Mouse (Mus musculus) E14TG2a.4 (cell line): Measurements from ENCODE around the gene Myo10.
A peak's percentile ranks its signal among the peaks of the same experiment; 100 is the strongest.

Experiments
- H3K27me3 ChIP-seq: 2 replicates; pipeline ENCODE4 v1.6.1; 2014; ENCODE audit warnings: low read length, control low read depth; ENCODE audit not compliant: insufficient read depth
- H3K36me3 ChIP-seq: 2 replicates; pipeline ENCODE4 v1.6.1; 2014; ENCODE audit warnings: low read length, control low read depth; ENCODE audit not compliant: insufficient read depth
- H3K4me1 ChIP-seq: replicated peaks from 2 replicates; pipeline ENCODE4 v1.6.1; 2014; ENCODE audit warnings: low read depth, low read length, control low read depth
- H3K4me3 ChIP-seq: replicated peaks from 2 replicates; pipeline ENCODE4 v1.5.1; 2014; ENCODE audit warnings: mild to moderate bottlenecking, low read length
- H3K9me3 ChIP-seq: 2 replicates; pipeline ENCODE4 v1.6.1; 2014; ENCODE audit warnings: low read length, control low read depth
- CTCF ChIP-seq: conservative IDR thresholded peaks from 2 replicates; pipeline ENCODE4 v1.5.1; 2014; ENCODE audit warnings: low read length
- NANOG ChIP-seq: IDR thresholded peaks from 2 replicates; pipeline ENCODE4 v1.6.1; 2014; ENCODE audit warnings: borderline replicate concordance, low read length, mixed read lengths
- POU5F1 ChIP-seq: IDR thresholded peaks from 2 replicates; pipeline ENCODE4 v1.6.1; 2014; ENCODE audit warnings: low read length, borderline replicate concordance

Gene Myo10

GRCm38 (mm10) chr15:25830426-25830825 is 208.1 kb downstream of the Myo10 start:
- Histone ChIP-seq H3K36me3 (no peaks in the 10 kb centered on the region), H3K4me3 (no peak overlapping the region), H3K27me3 (peaks cover 7% of the 10 kb centered on the region), H3K4me1 (peaks cover 36% of the 10 kb centered on the region), H3K9me3 (no peaks in the 10 kb centered on the region)
- TF ChIP-seq POU5F1 (no peak), NANOG (no peak), CTCF (no peak)

GRCm38 (mm10) chr15:25834282-25834681 is 212.0 kb downstream of the Myo10 start:
- H3K4me3 ChIP-seq: no peak overlapping the region

GRCm38 (mm10) chr15:25834920-25835674 is 212.8 kb downstream of the Myo10 start:
- Histone ChIP-seq H3K4me3 (peak overlapping the region; percentile 54), H3K4me1 (peaks cover 22% of the 10 kb centered on the region), H3K27me3 (peaks cover 31% of the 10 kb centered on the region), H3K9me3 (no peaks in the 10 kb centered on the region), H3K36me3 (no peaks in the 10 kb centered on the region)
- TF ChIP-seq POU5F1: no peak
- no peak for TF ChIP-seq NANOG
- TF ChIP-seq CTCF: no peak

More at GRCm38 (mm10) chr15:25834282-25834681, 212.0 kb downstream of the Myo10 start:
- Histone ChIP-seq H3K9me3 (no peaks in the 10 kb centered on the region), H3K27me3 (peaks cover 28% of the 10 kb centered on the region), H3K36me3 (no peaks in the 10 kb centered on the region), H3K4me1 (peaks cover 22% of the 10 kb centered on the region)
- no peak for TF ChIP-seq NANOG

GRCm38 (mm10) chr15:25842462-25843085 is 220.2 kb downstream of the Myo10 start:
- H3K4me3 ChIP-seq: peak overlapping the region; percentile 90
- peaks cover 37% of the 10 kb centered on the region for H3K27me3 ChIP-seq
- H3K4me1 ChIP-seq: peaks cover 36% of the 10 kb centered on the region
- TF ChIP-seq NANOG (no peak), CTCF (no peak), POU5F1 (no peak)
- H3K9me3 ChIP-seq: no peaks in the 10 kb centered on the region
- H3K36me3 ChIP-seq: no peaks in the 10 kb centered on the region

- Histone ChIP-seq H3K4me1 (peaks cover 36% of the 10 kb centered on the region), H3K4me3 (peak within 1 kb of the TSS; percentile 90), H3K9me3 (no peaks in the 10 kb centered on the region), H3K27me3 (peaks cover 37% of the 10 kb centered on the region), H3K36me3 (no peaks in the 10 kb centered on the region)
- no peak for TF ChIP-seq NANOG
- no peak for TF ChIP-seq POU5F1
- no peak for TF ChIP-seq CTCF
Measured at GRCm38 (mm10) chr15:25843086-25843991, 221.0 kb downstream of the Myo10 start, which contains the start of gene Retreg1. Gene Retreg1 (plus strand): TSS chr15:25843180.

GRCm38 (mm10) chr15:25844013-25844570 is 221.8 kb downstream of the Myo10 start:
- Histone ChIP-seq H3K9me3 (peaks cover 1% of the 10 kb centered on the region; the same call in 1 of the 2 replicates), H3K36me3 (no peaks in the 10 kb centered on the region), H3K4me1 (peaks cover 36% of the 10 kb centered on the region), H3K27me3 (peaks cover 30% of the 10 kb centered on the region), H3K4me3 (peak overlapping the region; percentile 90)
- TF ChIP-seq CTCF (no peak), POU5F1 (no peak), NANOG (no peak)

- H3K4me1 ChIP-seq: peaks cover 36% of the 10 kb centered on the region
- H3K36me3 ChIP-seq: no peaks in the 10 kb centered on the region
- H3K4me3 ChIP-seq: no peak overlapping the region
- H3K9me3 ChIP-seq: peaks cover 8% of the 10 kb centered on the region
- peaks cover 25% of the 10 kb centered on the region for H3K27me3 ChIP-seq
- TF ChIP-seq POU5F1 (no peak), CTCF (no peak), NANOG (no peak)
Measured at GRCm38 (mm10) chr15:25844771-25845170, 222.4 kb downstream of the Myo10 start.

- Histone ChIP-seq H3K27me3 (peaks cover 6% of the 10 kb centered on the region), H3K9me3 (peaks cover 8% of the 10 kb centered on the region), H3K4me1 (peaks cover 29% of the 10 kb centered on the region), H3K4me3 (no peak overlapping the region), H3K36me3 (no peaks in the 10 kb centered on the region)
- TF ChIP-seq CTCF (no peak), NANOG (no peak), POU5F1 (no peak)
Measured at GRCm38 (mm10) chr15:25847576-25848168, 225.3 kb downstream of the Myo10 start.
